Mouse (Mus musculus): ENCODE measurements at regions not wholly inside any gene's neighbourhood (a gene's known extent, or its start where the extent isn't known, plus 50 kb on each side); places are given as distances from the start of the nearest gene placed in this dataset.

DNA sequence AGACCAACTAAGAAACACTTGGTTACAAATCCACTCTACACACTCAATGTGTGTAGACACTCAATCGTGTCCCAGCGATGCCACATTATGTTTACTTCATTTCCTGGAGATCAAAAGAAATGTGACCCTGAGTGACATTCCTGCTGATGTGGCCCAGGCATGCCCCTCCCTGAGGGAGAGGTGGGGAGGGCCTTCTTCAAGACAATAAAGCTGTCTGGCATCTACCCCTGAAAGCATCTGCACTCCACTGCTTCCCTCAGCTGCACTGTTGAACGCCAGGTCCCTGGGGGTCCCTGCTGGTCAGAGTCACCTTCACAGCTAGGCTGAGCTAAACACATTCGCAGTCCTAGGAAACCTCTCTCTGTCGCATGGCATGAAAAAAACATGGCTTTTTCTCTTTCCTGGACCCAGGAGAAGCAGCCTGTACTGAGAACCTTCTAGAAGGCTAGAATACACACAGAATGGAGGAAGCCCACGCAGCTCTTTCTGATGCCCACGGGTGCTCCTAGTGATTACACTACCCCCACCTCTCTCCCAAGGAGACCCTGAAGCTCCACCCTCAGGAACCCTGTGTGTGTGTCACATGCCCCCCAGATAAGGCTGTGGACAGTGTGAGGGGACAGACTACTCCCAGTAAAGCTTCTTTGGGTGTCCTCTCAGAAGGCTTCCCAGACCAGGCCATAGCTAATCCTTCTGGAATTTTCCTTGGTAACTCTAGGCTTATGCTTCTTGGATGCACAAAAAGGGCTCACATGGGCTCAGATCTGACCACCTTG, 61.8 kb upstream of the Cpeb4 start:
- no peaks in the 10 kb centered on the region for H3K79me2 ChIP-seq (ENCODE audit: inconsistent target)
- no peak overlapping the region for H3K27ac ChIP-seq
- no peaks in the 10 kb centered on the region for H3K36me3 ChIP-seq (ENCODE audit: inconsistent target)
- WGBS (ENCODE audit: missing documents): 71% methylated on average over 7 of the region's 7 CpGs
- H3K4me3 ChIP-seq (ENCODE audit: inconsistent target): no peak overlapping the region

DNA sequence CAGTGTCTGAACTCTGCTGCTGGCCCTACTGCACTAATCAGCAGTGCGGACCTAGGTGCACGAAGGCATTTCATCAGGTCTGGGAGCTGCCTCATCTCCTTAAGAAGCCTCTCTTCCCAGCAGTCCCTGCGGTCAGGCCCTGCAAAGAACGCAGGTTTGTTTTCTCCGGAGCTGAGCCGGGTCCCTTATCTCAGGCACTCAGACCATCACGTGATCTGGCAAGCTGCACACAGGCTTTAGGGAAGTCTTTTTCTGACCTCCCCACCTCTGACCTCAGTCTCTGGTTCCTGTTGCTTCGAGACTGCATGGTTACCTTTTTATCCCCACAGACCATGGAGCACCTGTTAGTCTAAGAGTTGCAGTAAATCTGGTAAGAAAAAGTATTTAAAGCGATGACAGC, 59.8 kb upstream of the Cpeb4 start:
- Histone ChIP-seq H3K4me3 (ENCODE audit: inconsistent target) (no peak overlapping the region), H3K27ac (peak overlapping the region; percentile 32), H3K36me3 (ENCODE audit: inconsistent target) (no peaks in the 10 kb centered on the region), H3K79me2 (ENCODE audit: inconsistent target) (no peaks in the 10 kb centered on the region)
- WGBS (ENCODE audit: missing documents): 13% methylated on average over 9 of the region's 9 CpGs

DNA sequence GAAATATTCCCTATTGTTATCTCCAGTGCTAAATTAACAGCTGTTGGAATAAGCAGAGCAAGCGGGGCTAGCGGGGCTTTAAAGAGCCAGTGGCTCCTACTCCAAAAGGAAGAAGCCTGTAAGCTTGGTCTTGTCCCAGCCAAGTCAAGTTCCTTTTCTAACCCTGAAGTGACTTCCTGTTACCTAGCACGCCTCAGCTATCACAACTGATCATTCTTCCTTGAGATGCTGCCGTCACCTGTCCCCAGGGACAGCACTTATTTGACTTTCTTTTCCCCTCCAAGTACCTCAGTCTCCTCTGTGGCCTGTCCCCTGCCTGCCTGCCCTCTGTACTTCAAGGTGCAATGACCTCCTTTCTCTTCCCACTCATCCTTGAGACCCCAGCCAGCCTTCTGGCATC, 57.4 kb upstream of the Cpeb4 start:
- 63% methylated on average over 4 of the region's 4 CpGs for WGBS (ENCODE audit: missing documents)
- no peak overlapping the region for H3K4me3 ChIP-seq (ENCODE audit: inconsistent target)
- no peak overlapping the region for H3K27ac ChIP-seq
- no peaks in the 10 kb centered on the region for H3K36me3 ChIP-seq (ENCODE audit: inconsistent target)
- no peaks in the 10 kb centered on the region for H3K79me2 ChIP-seq (ENCODE audit: inconsistent target)

DNA sequence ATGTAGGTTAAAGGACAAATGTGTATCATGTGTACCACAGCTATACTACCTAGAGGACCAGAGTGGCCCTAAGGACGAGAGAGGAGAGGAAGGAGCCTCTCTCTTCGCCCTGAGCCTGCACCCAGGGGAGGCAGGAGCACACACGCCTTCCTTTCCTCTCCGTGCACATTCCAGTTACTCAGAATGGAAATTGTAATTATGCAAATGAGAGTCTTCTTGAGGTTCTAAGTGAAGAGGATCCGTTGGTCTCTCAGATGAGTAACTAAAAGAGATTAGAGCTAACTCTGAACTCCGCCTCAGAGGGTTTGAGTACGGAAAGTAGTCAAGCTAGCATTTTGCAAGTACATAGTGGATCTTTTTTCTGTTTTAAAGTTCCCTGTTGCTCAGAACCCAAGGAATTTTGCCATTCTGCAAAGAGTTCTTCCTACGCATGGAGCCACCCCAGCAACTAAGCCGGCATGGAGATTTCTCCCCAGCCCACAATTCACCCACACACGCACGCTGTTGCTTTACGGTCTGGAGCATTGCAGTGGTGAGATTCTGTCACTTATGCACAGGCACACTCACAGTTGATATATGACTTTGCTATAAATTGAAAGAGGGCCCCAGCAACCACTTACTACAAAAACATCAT, 56.0 kb upstream of the Cpeb4 start:
- no peaks in the 10 kb centered on the region for H3K36me3 ChIP-seq (ENCODE audit: inconsistent target)
- no peak overlapping the region for H3K4me3 ChIP-seq (ENCODE audit: inconsistent target)
- H3K79me2 ChIP-seq (ENCODE audit: inconsistent target): no peaks in the 10 kb centered on the region
- 96% methylated on average over 11 of the region's 12 CpGs for WGBS (ENCODE audit: missing documents)
- no peak overlapping the region for H3K27ac ChIP-seq

DNA sequence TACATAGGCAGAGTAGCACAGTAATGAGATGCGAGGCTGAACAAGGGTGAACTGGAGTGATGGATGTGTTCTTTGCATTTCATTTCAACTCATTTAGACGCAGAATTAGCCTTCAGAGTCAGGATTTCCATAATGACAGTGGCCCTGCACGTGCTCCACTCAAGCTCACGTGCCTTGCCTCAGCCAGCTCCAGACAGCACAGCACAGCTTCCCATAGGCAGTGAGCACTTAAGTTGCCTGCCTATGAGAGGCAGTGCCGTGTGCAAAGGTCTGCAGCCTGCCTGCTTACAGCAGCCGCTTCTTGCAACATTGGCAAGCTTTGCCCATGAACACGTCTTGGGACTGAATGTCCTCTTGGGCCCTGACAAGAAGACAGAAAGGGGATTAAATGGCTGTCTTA, 54.0 kb upstream of the Cpeb4 start:
- WGBS (ENCODE audit: missing documents): 94% methylated on average over 7 of the region's 7 CpGs
- Histone ChIP-seq H3K27ac (no peak overlapping the region), H3K4me3 (ENCODE audit: inconsistent target) (no peak overlapping the region), H3K79me2 (ENCODE audit: inconsistent target) (no peaks in the 10 kb centered on the region), H3K36me3 (ENCODE audit: inconsistent target) (no peaks in the 10 kb centered on the region)

DNA sequence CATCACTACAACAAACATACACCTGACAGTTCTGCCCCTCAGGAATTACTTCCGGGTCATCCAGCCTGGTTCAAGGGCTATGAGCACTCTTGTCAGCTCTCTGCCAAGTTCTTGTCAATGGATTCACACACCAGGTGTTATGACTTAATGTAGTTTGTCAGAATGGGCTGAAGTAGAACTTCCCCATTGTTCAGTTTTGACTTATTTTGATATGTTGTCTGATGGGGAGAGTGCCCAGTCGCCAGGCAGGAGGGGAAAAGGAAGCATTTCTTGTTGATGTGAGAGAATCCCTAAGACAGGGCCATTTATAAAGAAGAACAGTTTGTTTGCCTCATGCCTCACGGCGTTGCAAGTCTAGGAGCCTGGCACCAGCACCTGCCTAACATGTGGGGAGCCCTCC, 52.0 kb upstream of the Cpeb4 start:
- 57% methylated on average over 4 of the region's 4 CpGs for WGBS (ENCODE audit: missing documents)
- H3K79me2 ChIP-seq (ENCODE audit: inconsistent target): no peaks in the 10 kb centered on the region
- no peak overlapping the region for H3K4me3 ChIP-seq (ENCODE audit: inconsistent target)
- no peaks in the 10 kb centered on the region for H3K36me3 ChIP-seq (ENCODE audit: inconsistent target)
- no peak overlapping the region for H3K27ac ChIP-seq

DNA sequence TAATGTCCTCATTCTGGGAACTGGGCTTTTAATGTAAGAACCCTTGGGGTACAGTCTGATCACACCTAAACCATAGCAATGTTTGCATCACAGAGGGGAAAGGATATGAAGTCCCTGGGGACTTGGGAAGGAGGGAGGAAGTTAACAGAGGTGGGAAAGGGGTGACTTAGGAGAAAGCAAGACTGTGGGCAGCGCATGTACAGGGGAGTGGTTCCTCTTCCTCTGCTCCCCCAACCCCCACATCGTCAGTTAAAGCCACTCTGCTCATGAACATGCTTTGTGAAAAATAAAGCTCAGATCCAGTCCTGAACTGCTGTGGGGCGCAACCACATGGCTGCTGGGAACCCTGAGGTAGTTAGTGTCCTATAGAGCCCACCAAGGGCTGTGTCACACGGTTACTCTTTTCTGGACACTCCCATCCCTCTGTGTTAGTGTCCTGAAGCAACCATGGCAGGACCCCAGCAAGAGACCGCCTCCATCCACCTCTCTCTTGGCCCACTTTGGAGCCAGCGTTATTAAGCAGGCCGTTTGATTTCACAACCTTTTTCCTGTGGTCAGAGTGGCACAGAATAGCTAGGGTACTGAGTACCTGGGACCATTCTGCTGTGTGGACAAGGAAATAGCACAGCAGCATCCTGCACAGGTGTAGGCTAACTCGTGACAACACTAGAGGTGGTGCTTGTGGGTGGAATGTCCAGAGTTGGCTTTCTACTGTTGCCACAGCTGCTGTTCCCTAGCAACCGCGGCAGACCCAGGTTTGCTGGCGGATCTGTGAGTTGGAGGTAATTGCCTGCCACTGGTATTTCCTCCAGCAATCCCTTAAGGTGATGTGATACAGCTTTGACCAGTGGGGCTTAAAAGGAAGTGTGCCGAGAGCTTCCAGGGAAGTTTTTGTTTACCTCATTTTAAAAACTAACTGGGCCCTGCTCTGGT, 50.3 kb upstream of the Cpeb4 start:
- peak overlapping the region; percentile 61 for H3K27ac ChIP-seq
- no peaks in the 10 kb centered on the region for H3K36me3 ChIP-seq (ENCODE audit: inconsistent target)
- no peaks in the 10 kb centered on the region for H3K79me2 ChIP-seq (ENCODE audit: inconsistent target)
- 27% methylated on average over 12 of the region's 12 CpGs for WGBS (ENCODE audit: missing documents)
- no peak overlapping the region for H3K4me3 ChIP-seq (ENCODE audit: inconsistent target)

Measured in macrophage (primary cell).